Mouse (Mus musculus) MEL (cell line): ENCODE results near the gene Bbs5.

Experiments
- CTCF ChIP-seq, 3 experiments: IDR thresholded peaks in 2 of 3; conservative IDR thresholded peaks in 1 of 3; 2 replicates each; pipeline ENCODE4 v1.5.1; 2011 to 2012; ENCODE audit warnings: low read length in 3 of 3, low read depth in 2 of 3, mild to moderate bottlenecking in 2 of 3, improper control_type of control experiment in 1 of 3, inconsistent platforms in 1 of 3, mixed read lengths in 1 of 3, moderate library complexity in 1 of 3; ENCODE audit not compliant: control insufficient read depth in 1 of 3, insufficient read depth in 1 of 3, poor library complexity in 1 of 3, severe bottlenecking in 1 of 3
- SIN3A ChIP-seq: IDR thresholded peaks from 2 replicates; pipeline ENCODE4 v1.6.1; 2012; ENCODE audit warnings: low read length, improper control_type of control experiment, inconsistent platforms

DNA sequence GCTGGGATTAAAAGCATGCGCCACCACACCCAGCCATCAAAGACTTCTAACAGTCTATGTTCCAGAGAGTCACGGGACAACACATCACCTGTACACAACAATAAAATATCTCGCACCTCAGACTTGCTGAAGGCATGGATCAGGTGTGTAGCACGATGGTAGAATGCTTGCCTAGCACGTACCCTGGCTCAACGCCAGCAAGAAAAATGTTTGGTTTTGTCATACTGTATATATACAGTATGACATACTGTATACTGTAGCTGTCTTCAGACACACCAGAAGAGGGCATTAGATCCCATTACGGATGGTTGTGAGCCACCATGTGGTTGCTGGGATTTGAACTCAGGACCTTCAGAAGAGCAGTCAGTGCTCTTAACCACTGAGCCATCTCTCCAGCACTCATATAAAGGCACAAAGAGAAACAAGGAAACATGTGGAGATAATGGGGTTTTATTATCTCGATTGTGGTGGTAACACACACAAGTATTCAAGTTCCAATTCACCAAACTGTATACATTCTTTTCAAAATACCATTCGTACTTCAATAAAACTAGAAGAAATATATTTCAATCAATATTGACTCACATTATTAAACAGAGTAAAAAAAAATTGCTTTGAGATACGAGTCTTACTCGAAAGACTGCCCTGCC, 1.9 kb upstream of the Bbs5 start:
- TF ChIP-seq CTCF (IDR thresholded peaks at IDR 0.05 in 2 of 3, conservative IDR thresholded peaks at IDR 0.05 in 1 of 3; ENCODE audit: control insufficient read depth in 1 of 3, insufficient read depth in 1 of 3, low read depth in 2 of 3, low read length in 3 of 3, poor library complexity in 1 of 3, severe bottlenecking in 1 of 3) = no peak
- no peak for TF ChIP-seq SIN3A
